Mouse (Mus musculus) heart, postnatal 0 days (tissue): ENCODE measurements at regions not wholly inside any gene's neighbourhood (a gene's known extent, or its start where the extent isn't known, plus 50 kb on each side); places are given as distances from the start of the nearest gene placed in this dataset.

ENCODE experiments used
- CTCF ChIP-seq: IDR thresholded peaks from 2 replicates; pipeline ENCODE4 v1.5.1; 2016; ENCODE audit warnings: antibody characterized with exemption, control low read depth, low read depth
- EP300 ChIP-seq: IDR thresholded peaks from 2 replicates; pipeline ENCODE4 v1.6.1; 2016; ENCODE audit warnings: antibody characterized with exemption, low read depth

DNA sequence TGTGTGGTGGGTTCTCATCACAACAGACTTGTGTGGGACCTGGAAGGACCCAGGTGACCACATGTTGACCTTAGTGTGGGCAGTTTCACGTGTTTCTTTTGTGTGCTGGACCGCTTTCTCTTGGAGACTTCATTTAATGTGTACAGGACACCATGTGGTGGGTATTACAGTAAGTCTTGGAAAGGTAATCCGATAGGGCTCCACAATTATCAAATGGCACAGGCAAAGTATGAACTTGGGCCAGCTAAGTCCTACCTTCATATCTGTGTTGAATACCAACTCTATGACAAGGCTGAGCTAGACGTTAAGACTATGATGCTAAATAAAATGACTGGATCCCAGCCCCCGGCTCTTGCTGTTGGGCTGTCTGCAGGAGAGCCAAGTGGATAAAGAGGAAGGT lies 173.5 kb downstream of the 1500009L16Rik start:
- no peak for TF ChIP-seq CTCF
- TF ChIP-seq EP300, result no peak; the same call in 1 of the 2 replicates
